Mouse (Mus musculus): ENCODE measurements around the gene Cnnm2.
"Not testable (repeated sequence)": the region's sequence is repeated elsewhere in the genome, so short reads cannot be mapped to it uniquely, and the experiment has no call there.

Cnnm2 gene

GRCm38 (mm10) chr19:46760375-46761160 lies 828 bp upstream of the Cnnm2 start:
- DNase-seq (ENCODE audit: low spot score) = peak; percentile 85

DNA sequence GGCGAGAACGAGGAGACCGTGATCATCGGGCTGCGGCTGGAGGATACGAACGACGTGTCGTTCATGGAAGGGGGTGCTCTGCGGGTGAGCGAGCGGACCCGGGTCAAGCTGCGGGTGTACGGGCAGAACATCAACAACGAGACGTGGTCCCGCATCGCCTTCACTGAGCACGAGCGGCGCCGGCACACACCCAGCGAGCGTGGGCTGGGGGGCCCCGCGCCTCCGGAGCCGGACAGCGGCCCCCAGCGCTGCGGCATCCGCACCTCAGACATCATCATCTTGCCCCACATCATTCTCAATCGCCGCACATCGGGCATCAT lies 535 bp downstream of the Cnnm2 start:
- DNase-seq (ENCODE audit: low spot score) = no peak

GRCm38 (mm10) chr19:46762291-46762991 lies 1.0 kb downstream of the Cnnm2 start:
- peak; percentile 50 for DNase-seq (ENCODE audit: low spot score)

- DNase-seq (ENCODE audit: low spot score) = no peak
Observed at GRCm38 (mm10) chr19:46762992-46763342, 1.6 kb downstream of the Cnnm2 start.

GRCm38 (mm10) chr19:46763356-46763755 lies 2.0 kb downstream of the Cnnm2 start:
- DNase-seq (ENCODE audit: low spot score) = no peak

DNA sequence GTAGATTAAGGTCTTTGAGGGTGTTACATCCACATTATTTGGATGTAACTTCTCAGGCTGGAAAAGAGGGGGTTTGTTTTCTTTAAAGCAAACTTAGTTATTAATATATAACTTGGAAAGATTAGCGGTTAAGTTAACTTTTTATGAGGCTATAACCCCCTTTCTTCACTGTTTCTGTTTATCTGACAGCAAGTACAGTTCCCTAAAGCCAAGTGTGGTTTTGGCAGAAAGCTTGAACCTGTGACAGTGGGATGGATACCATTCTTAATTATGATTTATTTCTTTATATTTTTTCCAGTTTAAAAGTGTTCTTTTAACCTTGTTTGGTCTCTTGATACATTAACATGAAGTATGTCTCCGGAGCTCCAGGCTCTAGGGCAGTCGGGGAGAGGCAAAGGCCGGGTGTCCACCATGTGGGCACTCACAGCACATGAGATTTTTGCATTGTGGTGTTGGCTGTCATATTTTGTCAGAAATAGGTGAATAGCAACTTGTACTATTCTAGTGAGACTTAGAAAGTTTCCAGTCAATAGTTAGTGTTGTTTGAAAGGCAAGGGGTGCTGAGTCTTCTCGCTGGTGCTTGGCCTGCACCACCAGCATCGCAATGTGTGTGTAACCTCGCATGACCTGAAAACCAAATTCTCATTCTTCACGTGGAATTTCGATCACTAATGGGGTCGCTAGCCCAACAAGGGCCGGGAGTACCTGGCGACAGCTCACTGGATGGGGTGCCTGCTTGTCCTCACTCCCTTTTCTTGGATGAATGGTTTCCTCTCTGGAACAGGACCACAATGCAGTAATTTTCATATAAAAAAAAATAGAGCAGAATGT lies 2.8 kb downstream of the Cnnm2 start:
- no peak for DNase-seq (ENCODE audit: low spot score)

DNA sequence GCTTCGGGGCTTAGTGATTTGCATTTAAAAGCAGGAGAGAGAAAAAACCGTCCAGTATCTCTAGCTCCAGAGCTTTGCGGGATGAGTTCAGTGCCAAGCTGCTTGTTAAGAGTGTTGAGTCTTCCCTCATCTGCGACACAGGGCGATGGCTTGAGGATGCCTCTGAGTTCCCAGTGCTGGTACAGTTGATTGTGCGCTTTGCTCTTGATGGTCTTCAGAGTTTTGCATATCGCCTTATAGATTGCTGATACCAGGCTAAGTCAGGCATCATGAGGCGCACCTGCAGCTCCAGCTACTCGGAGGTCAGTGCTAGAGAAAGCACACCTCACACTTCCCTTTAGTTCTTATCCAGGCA lies 3.3 kb downstream of the Cnnm2 start:
- no peak for DNase-seq (ENCODE audit: low spot score)

GRCm38 (mm10) chr19:46766125-46766524 lies 4.7 kb downstream of the Cnnm2 start:
- DNase-seq (ENCODE audit: low spot score) = no peak

DNA sequence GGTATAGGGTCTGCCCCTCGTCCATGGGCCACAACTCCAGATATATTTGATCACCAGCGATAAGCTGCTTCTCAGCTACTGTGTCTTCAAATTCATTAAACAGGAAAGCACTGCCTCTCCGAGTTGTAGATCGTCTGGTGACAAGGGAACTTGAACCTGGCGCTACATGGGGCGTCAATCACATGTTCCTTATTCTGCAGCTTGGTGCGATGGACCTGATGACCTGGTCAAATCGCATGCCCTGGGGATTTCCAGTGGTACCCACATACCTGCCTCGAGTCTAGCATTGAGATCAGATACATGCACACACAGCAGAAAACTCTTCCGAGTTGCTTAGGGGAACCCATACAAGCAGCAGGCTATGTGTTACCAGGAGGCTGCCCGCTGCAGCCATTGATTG lies 8.4 kb downstream of the Cnnm2 start:
- no peak for DNase-seq (ENCODE audit: low spot score)

DNA sequence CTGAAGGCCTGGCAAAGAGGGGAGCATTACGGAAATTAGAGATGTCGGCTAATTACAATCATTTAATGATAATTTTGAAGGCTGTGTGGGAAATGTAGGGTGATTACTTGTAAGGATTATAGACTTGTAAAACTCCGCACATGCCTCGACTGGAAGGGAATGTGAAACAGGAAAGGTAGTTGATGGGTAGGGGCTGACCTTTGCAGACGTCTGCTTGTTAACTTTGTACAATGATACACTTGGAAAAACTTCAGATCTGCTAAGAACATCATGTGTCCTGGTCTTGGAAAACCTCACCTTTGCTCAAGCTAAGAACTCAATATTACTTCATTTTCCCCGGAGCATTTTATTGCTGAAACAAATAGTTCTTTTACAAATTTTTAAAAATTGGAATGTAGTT lies 10.4 kb downstream of the Cnnm2 start:
- DNase-seq (ENCODE audit: low spot score) = no peak

GRCm38 (mm10) chr19:46776391-46776790 lies 15.0 kb downstream of the Cnnm2 start:
- no peak for DNase-seq (ENCODE audit: low spot score)

- DNase-seq (ENCODE audit: low spot score) = no peak
Observed at GRCm38 (mm10) chr19:46776850-46777249, 15.5 kb downstream of the Cnnm2 start.

- DNase-seq (ENCODE audit: low spot score) = no peak
Observed at GRCm38 (mm10) chr19:46777928-46778680, 16.7 kb downstream of the Cnnm2 start.

DNA sequence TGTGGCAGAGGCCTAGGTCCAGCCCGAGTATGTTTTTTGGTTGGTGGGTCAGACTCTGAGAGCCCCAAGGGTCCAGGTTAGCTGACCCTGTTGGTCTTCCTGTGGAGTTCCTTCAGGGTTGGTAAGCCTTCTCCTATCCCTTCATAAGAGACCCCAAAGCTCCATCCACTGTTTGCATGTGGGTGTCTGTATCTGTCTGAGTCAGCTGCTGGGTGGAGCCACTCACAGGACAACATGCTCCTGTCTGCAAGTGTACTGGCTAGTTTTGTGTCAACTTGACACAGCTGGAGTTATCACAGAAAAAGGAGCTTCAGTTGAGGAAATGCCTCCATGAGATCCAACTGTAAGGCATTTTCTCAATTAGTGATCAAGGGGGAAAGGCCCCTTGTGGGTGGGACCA lies 17.7 kb downstream of the Cnnm2 start:
- DNase-seq (ENCODE audit: low spot score) = not testable (repeated sequence)

DNA sequence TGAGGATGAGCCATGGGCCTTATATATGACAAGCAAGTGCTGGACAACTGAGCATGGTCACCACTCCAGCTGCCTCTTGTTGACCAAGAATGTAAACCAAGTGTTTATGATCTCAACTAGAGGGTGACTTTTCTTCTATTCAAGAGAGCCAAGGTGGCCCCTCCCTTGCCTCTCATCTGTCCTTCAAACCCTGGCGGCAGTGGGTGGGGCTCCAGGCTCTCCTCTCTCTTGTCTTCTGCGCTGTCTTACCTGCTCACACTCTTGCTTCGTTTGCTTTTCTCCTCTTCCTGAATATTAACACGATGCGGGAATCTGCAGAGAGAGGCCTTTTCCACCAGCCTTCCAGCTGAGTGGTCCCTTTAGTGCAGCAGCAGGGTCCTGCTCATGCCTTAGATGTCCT lies 22.6 kb downstream of the Cnnm2 start:
- no peak for DNase-seq (ENCODE audit: low spot score)

DNA sequence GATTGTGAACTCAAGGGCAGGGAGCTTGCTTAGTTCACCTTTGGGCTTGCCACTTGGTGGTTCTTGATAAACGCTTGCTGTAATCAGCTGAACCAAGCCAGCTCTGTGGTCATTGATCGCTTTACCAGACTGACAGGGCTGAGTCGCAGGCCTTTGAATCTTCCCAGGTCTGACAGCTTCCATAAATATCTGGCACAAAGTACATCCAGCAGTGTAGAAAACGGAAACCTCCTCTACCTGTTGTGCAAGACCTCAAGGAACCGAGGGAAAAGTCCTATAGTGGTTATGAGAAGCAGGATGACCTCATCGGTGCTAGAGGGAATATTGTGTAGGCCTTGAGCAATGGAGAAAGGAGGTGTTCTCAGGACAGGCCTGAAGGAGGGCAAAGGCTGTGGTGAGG lies 23.1 kb downstream of the Cnnm2 start:
- no peak for DNase-seq (ENCODE audit: low spot score)

DNA sequence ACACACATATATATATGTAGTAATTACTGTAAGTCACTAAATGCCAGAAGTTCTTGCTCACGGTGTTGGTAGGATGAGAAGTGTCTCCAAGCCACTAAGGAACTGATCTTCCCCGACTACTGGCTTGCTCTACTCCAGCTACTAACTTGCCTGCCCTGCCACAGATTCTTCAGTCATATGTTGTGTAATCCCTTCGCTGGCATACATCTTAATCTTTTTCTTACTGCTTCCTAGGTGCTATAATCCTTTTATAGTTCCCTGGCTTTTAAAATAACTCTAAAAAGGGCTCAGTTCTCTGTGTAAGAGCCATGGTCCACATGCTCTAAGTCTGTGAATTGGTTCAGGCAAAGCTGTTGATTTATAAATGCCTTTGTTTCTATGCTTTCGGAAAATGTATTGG lies 24.2 kb downstream of the Cnnm2 start:
- no peak for DNase-seq (ENCODE audit: low spot score)

DNA sequence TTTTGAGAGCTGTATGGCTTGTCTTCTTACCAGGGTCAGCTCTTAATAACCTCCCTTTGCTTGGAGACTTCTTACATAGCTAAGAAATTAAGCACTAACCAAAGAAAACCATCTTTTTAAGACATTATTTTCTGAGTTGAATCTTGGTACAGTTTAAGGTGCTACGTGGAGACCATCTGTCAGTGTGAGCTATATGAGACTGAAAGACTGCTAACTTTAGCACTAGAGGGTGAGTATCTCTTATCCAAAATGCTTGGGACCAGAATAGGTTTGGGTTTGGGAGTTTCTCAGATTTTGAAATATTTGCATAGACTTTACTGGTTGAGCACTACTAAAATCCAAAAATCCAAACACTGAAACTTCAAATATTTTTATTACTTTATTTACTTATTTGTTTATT lies 28.4 kb downstream of the Cnnm2 start:
- no peak for DNase-seq (ENCODE audit: low spot score)

DNA sequence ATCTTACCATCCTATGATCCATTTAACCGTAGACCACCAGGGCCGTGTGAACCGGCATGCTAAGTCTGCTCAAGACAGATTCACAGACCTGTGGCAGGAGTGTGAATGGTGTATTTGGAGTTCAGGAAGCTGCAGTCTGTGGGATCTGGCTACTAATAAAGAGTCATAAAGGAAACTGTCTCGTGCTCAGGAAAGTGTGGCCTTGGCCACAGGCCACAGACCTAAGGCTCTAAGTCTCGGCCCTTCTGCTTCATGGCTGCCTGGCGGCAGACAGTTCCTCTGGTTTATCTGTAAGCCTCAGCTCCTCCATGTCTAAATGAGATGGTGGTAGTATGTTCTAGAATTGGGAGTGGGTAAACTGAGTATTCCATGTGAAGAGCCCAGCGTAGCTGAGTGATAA lies 30.0 kb downstream of the Cnnm2 start:
- DNase-seq (ENCODE audit: low spot score) = no peak

DNA sequence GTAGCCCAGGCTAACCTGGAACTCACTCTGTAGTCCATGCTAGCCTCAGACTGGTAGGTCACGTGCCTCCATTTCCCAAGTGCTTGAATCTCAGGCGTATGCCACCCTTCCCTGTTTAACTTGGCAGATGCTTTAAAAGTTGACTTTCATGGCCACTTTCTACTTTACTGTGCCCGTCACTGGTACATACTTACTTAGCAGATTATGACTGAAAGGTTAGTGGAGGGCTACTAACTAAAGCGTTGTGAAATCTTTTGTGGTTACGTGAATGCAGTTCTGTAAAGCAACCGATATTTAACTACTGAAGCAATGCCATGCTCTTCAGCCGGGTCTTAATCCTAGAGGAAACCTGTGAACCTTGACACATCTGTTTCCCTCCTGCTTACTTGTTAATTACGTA lies 30.5 kb downstream of the Cnnm2 start:
- DNase-seq (ENCODE audit: low spot score) = no peak

DNA sequence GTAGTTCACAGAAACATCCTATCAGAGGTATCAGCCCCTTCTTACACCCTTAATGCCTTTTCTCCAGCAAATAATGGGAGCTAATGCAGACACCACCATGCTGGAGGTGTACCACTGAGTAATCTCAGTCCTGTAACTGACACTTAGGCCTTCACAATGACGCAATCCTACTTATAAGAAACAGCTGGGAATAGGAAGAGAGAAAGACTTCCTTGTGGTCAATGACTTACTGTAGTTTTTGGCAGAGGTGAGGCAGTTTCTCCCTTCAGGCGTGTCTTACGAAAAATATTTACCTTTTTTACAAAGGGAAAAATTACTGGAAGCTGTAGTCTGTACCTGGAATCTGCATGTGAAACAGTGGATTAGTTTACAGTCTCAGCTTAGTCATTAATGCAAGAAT lies 31.1 kb downstream of the Cnnm2 start:
- no peak for DNase-seq (ENCODE audit: low spot score)

- DNase-seq (ENCODE audit: low spot score) = no peak
Observed at GRCm38 (mm10) chr19:46794181-46794580, 32.8 kb downstream of the Cnnm2 start.

Measured in testis, postnatal 14 days (tissue).